Mouse (Mus musculus) CH12.LX (cell line): ENCODE results near the gene Zfp93.

Experiments used
- BHLHE40 ChIP-seq: IDR thresholded peaks from 2 replicates; pipeline ENCODE4 v1.6.1; 2011; ENCODE audit warnings: mild to moderate bottlenecking, low read depth, low read length, improper control_type of control experiment
- NRF1 ChIP-seq: IDR thresholded peaks from 2 replicates; pipeline ENCODE4 v1.6.1; 2014; ENCODE audit warnings: low read depth, mild to moderate bottlenecking, inconsistent platforms, low read length, improper control_type of control experiment, moderate library complexity
- POLR2A ChIP-seq: IDR thresholded peaks from 2 replicates; pipeline ENCODE4 v1.6.1; 2011; ENCODE audit warnings: low read depth, mild to moderate bottlenecking, improper control_type of control experiment, low read length
- POLR2AphosphoS2 ChIP-seq: IDR thresholded peaks from 2 replicates; pipeline ENCODE4 v1.6.1; 2011; ENCODE audit warnings: low read depth, low read length, improper control_type of control experiment
- RAD21 ChIP-seq: IDR thresholded peaks from 2 replicates; pipeline ENCODE4 v1.6.1; 2011; ENCODE audit warnings: low read depth, mild to moderate bottlenecking, low read length, improper control_type of control experiment, moderate library complexity

DNA sequence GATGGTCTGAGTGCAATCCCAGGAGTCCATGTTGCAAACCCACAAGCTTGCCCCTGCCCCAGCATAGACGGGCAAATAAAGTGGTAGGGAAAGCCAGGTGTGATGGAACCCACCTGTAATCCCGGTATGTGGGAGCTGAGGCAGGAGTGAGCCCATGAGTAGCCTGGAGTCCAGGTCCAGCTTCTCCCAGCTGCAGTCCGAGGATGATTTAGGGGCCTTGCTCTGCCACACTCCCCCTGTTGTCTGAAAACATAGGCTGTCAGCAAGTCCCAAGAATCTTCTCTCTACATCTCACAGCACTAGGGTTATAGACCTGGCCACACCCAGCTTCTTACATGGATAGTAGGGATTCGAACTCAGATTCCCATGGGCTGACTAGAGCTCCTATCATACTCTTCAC lies 16.7 kb downstream of the Zfp93 start:
- TF ChIP-seq POLR2A (no peak), POLR2AphosphoS2 (no peak), NRF1 (no peak), RAD21 (no peak), BHLHE40 (no peak)
